Mouse (Mus musculus) limb, embryonic 10.5 days (tissue): ENCODE results near the gene Oit1. TPM values are rescaled to one million over a fixed set of nuclear protein-coding genes. Genes with fewer than 3 reads are reported as not detected.
A peak's percentile ranks its signal among the peaks of the same experiment; 100 is the strongest.

Source experiments
- DNase-seq: peaks from one replicate; pipeline ENCODE4 v3.0.0-alpha.2; 2017; ENCODE audit warnings: low spot score
- H3K27ac ChIP-seq: fragments of 300-500 bp; sonication (generic); 2 replicates; pipeline ENCODE4 v1.5.1; 2016; ENCODE audit warnings: mild to moderate bottlenecking
- H3K27me3 ChIP-seq: fragments of 300-500 bp; sonication (generic); 2 replicates; pipeline ENCODE4 v1.6.1; 2016; ENCODE audit warnings: low read depth, mild to moderate bottlenecking; ENCODE audit not compliant: poor library complexity, severe bottlenecking
- H3K36me3 ChIP-seq: fragments of 300-500 bp; sonication (generic); 2 replicates; pipeline ENCODE4 v1.6.1; 2016; ENCODE audit warnings: mild to moderate bottlenecking, moderate library complexity
- H3K4me1 ChIP-seq: fragments of 300-500 bp; sonication (generic); 2 replicates; pipeline ENCODE4 v1.6.1; 2016
- H3K4me3 ChIP-seq: fragments of 300-500 bp; sonication (generic); 2 replicates; pipeline ENCODE4 v1.5.1; 2016; ENCODE audit warnings: mild to moderate bottlenecking, moderate library complexity
- H3K9me3 ChIP-seq: fragments of 300-500 bp; sonication (generic); replicated peaks from 2 replicates; pipeline ENCODE4 v1.6.1; 2016; ENCODE audit warnings: mild to moderate bottlenecking
- WGBS: fragments of 180-500 bp; shearing (Covaris S2); methylation state at CpG from one replicate; pipeline ENCODE4 v1.1.7; 2016; 5-methylcytosine and 5-hydroxymethylcytosine counted together
- polyA plus RNA-seq: library from polyadenylated mRNA; unstranded; fragments of >200 nt; fragmentation: Nextera tagmentation; extraction: Ambion mirVana; gene quantifications from 2 replicates; pipeline ENCODE4 v1.2.1, GENCODE M21; 2016

Gene Oit1
- not detected in 2 replicates for polyA plus RNA-seq

DNA sequence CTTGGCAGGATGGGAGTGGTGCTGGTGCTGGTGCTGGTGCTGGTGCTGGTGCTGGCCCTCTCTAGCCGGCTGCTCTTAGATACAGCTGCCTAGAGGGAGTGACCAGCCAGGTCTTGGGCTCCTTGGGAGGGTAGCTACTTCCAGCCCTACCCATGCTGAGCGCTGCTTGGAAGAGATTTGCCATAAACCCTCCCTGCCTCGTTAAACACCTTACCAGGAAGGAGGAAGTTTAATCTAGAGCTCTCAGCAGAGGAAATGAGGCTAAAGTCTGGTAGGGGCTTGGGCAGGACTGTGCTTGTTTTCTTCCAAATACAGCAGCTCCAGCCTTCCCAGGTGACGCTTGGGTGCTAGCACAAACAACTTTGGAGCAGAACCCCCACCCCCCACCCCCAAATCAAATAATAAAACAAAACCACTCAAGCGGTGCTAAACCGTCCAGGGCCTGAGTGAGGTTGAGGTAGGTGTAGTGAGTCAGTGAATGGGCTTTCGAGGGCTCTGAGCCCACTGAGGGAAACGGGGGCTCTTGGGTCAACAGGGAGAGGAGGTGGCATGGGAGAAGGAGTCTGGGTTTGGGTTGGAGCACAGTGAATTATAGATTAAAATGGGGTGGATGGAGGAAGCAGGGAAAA is at the start of gene Oit1:
Gene Oit1, minus strand, starts transcription at position 70 of the 629 bp plus-strand sequence.
- WGBS: 65% methylated on average over 8 of the region's 8 CpGs

DNA sequence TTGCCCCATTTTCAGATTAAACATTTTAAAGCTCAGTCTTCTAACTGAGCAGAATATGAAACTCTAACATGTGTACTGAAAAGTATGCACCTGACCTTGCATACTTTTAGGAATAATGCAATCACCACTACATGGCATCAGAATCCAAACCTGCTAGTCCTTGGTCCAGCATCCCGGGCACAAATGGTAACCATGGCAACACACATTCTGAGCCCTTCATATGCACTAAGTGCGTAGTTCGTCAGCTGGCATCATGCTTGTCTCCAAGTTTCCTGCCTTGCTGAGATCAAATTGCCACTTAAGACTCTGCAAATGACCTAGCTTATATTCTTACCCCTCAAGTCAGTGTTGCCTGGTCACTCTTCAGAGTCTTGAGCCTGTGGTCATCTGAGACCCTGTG is 44.3 kb upstream of the Oit1 start:
- H3K4me1 ChIP-seq: peaks cover 12% of the 10 kb centered on the region
- no peak overlapping the region for H3K27ac ChIP-seq
- H3K36me3 ChIP-seq: no peaks in the 10 kb centered on the region
- 96% methylated on average over 3 of the region's 3 CpGs for WGBS
- H3K27me3 ChIP-seq: no peaks in the 10 kb centered on the region
- no peak overlapping the region for H3K4me3 ChIP-seq
- no peak for DNase-seq
- H3K9me3 ChIP-seq: no peaks in the 10 kb centered on the region

More for the DNA sequence above, at the start of gene Oit1:
- Histone ChIP-seq H3K4me1 (peaks cover 9% of the 10 kb centered on the region), H3K4me3 (no peak within 1 kb of the TSS), H3K9me3 (no peaks in the 10 kb centered on the region), H3K36me3 (no peaks in the 10 kb centered on the region), H3K27me3 (no peaks in the 10 kb centered on the region), H3K27ac (0 out of 2 replicates have a peak within 1 kb of the TSS, but pooled peaks have one; percentile 30)
- no peak for DNase-seq

DNA sequence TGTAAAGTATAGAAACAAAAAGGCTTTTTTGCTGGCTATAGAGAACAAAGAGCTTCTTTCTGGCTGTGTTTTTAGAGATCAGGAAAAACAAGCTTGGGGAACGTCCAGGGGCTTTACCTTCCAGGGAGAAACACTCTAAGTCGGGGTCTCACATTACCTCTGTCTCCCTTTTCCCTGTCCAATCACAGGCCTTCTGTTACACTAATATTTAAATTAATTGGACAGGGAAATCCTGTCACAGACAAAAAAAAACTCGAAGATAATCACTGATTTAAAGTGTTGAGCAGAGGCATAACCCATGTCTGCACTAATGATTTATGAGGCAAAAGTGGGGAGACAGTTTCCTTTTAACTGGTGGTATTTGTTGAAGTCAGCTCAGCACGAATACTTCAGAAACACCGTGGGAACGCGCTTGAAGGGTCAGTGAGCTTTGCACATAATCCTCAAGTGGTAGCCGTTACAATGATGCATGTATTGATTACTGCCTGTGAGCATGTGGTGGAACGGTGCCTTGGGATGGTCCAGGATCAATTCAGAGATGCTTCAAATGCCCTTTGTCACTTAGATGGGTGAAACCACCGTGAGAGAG is 42.7 kb upstream of the Oit1 start:
- Histone ChIP-seq H3K27ac (peak overlapping the region; percentile 42; the same call in 1 of the 2 replicates), H3K4me1 (peaks cover 12% of the 10 kb centered on the region), H3K9me3 (no peaks in the 10 kb centered on the region), H3K36me3 (no peaks in the 10 kb centered on the region), H3K27me3 (no peaks in the 10 kb centered on the region), H3K4me3 (peak overlapping the region; percentile 26; the same call in 1 of the 2 replicates)
- WGBS: 35% methylated on average over 10 of the region's 10 CpGs
- no peak for DNase-seq

DNA sequence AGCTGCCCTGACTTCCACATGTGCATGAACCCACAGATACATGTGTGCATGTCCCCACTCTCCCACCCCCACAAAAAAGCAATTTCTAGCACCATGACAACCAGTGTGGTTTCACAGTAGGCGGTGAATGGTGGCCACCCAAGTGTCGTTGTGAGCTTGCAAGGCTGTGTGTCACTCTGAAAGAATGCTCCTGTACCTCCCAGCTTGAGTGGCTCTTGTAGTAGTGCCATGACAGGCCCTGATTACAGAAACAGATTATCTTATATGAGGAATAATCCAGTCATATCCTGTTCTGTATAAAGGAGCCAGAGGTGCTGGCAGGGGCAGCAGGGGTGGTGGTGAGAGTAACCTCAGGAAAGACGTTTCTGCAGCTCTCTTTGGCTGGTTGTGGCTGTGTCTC is 40.1 kb upstream of the Oit1 start:
- peaks cover 12% of the 10 kb centered on the region for H3K4me1 ChIP-seq
- H3K27me3 ChIP-seq: no peaks in the 10 kb centered on the region
- DNase-seq: peak; percentile 22
- no peaks in the 10 kb centered on the region for H3K9me3 ChIP-seq
- no peak overlapping the region for H3K27ac ChIP-seq
- 77% methylated on average over 3 of the region's 3 CpGs for WGBS
- no peak overlapping the region for H3K4me3 ChIP-seq
- no peaks in the 10 kb centered on the region for H3K36me3 ChIP-seq

DNA sequence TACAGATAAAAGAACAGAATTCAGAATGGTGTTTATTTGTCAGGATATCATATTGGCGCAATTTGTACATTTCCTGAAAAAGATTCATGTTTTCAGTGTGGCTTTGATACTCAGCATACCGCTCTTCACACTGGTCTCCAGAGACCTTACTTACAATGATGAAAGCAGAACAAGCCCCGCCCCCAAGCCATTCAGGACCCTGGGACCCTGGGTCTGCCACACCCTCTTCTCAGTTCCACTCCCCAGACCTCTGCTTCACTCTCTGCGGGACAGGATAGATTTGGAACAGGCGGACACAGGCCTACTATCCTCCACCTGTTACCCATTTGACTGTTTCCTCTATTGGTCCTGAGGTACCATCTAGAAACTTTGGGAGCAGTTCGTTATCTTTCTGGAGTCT is 27.4 kb upstream of the Oit1 start:
- 62% methylated on average over 6 of the region's 6 CpGs for WGBS
- Histone ChIP-seq H3K9me3 (no peaks in the 10 kb centered on the region), H3K36me3 (no peaks in the 10 kb centered on the region), H3K4me1 (peaks cover 18% of the 10 kb centered on the region), H3K27ac (no peak overlapping the region), H3K4me3 (no peak overlapping the region), H3K27me3 (no peaks in the 10 kb centered on the region)
- no peak for DNase-seq

DNA sequence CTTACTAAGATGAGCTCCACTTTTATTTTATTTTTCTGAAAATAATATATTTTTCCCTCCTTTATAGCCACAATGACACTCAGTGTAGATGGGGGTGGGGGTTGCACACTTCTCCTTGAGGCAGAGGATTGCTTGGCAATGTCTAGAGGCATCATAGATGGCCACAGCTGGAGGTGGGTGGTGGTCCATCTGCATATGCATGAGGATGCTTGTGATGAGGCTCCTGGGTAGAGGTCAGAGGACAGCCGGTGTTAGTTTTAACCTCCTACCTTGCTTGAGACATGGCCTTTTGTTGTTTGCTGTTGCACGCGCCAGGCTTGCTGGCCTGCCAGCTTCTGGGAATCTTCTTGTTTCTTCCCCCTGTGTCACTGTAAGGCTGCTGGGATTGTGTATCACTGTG is 24.8 kb upstream of the Oit1 start:
- H3K4me1 ChIP-seq: peaks cover 18% of the 10 kb centered on the region
- H3K4me3 ChIP-seq: no peak overlapping the region
- WGBS: 90% methylated on average over 3 of the region's 3 CpGs
- H3K27me3 ChIP-seq: no peaks in the 10 kb centered on the region
- DNase-seq: no peak
- H3K27ac ChIP-seq: no peak overlapping the region
- H3K36me3 ChIP-seq: no peaks in the 10 kb centered on the region
- no peaks in the 10 kb centered on the region for H3K9me3 ChIP-seq

DNA sequence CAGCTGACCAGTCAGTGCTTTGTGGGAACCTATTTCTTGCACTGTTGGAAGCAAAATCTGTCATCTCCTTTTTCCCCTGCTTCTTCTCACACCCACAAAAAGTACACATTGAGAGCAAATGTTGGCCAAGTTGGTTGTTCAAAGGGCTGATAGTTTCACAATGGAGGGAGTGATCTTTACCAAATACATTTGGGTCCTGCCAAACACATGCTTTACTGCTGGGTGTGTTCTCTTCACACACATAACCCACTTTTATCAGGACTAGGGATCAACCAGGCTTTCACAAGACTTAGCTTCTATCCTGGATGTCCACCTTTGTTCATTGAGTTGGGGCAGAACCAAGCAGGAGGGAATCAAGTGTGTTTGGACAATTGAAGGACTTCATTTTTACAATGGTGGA is 20.0 kb upstream of the Oit1 start:
- no peaks in the 10 kb centered on the region for H3K27me3 ChIP-seq
- H3K4me3 ChIP-seq: no peak overlapping the region
- H3K36me3 ChIP-seq: no peaks in the 10 kb centered on the region
- no peaks in the 10 kb centered on the region for H3K4me1 ChIP-seq
- no peaks in the 10 kb centered on the region for H3K9me3 ChIP-seq
- no peak for DNase-seq
- no peak overlapping the region for H3K27ac ChIP-seq

DNA sequence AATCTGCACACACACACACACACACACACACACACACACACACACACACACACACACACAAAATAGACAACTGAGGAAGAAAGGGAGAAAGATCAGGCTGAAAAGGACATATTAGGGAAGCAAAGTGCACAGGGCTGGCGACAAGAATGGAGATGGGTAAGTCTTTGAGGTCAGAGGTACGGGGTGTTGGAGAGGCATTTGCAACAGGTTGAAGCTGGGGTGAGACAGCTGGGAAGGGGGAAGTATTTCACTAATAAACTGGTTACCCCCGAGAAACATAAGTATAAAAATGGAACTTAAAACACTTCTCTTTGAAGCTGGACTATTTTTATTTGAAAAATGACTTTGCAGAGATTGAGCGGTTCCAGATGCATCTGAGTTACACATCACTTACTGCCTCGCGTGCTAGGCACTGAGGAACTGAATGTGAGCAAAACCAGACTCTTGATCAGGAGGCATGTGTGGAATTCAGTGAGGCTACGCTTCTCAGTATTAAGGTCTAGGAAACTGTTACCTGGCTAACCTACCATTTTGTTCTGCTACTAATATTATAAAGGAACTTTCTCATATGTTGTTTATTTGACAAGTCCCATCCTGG is 17.2 kb upstream of the Oit1 start:
- Histone ChIP-seq H3K36me3 (no peaks in the 10 kb centered on the region), H3K4me3 (no peak overlapping the region), H3K4me1 (no peaks in the 10 kb centered on the region), H3K27ac (no peak overlapping the region), H3K27me3 (no peaks in the 10 kb centered on the region), H3K9me3 (no peaks in the 10 kb centered on the region)
- WGBS: 74% methylated on average over 7 of the region's 7 CpGs
- no peak for DNase-seq

DNA sequence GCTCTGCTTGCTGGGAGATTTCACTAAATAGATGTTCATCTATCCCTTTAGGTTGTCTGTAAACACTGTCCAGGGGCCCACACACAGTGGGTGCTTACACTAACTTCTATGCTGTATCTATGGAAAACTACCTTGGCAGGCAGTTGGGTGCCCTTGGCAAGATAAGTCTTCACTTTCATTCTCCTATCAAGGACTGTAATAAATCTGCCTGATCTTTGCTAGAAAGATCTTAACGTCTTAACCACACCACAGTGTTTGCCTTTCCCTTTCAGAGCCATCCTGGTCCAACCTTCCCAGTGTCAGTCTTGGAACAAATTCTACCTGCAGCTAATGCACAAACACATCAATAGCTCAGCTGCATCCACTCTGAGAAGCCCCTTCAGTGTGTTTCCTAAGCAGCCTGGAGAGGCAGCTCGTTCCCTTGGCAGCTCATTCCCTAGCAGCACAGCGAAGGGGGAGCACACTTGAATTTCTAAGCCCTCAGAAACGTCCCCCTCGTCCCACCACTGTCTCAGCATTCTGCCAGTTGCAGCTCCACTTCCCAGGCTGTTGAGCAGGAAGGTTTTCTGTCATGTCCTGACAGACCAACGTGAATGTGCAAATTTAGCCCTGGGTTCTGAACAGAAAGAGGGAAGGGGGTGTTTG is 13.7 kb upstream of the Oit1 start:
- no peaks in the 10 kb centered on the region for H3K36me3 ChIP-seq
- DNase-seq: no peak
- WGBS: 62% methylated on average over 6 of the region's 6 CpGs

DNA sequence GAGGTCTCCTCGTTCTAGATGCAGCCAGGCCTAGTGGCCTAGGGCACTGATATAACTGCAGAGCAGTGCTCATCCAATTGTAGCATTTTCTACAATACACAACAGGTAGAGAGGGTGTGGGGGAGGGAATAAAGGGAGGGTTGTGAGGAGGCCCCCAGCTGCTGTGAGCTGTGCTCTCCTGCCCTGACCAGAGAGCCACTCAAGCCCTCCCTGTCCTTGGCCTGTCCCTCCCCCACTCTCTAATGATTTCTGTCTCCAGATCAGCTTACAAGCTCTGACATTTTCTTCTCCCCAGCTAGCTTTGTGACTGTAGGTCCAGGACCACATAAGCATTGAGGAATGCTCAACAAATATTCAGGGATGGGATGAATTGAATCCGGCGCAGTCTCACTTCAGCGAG is 9.2 kb downstream of the Oit1 start:
- 74% methylated on average over 4 of the region's 4 CpGs for WGBS
- Histone ChIP-seq H3K27me3 (no peaks in the 10 kb centered on the region), H3K27ac (peak overlapping the region; percentile 46; the same call in 1 of the 2 replicates), H3K4me3 (no peak overlapping the region), H3K9me3 (no peaks in the 10 kb centered on the region), H3K36me3 (no peaks in the 10 kb centered on the region), H3K4me1 (peaks cover 35% of the 10 kb centered on the region)
- no peak for DNase-seq

More for the DNA sequence above, 13.7 kb upstream of the Oit1 start:
- Histone ChIP-seq H3K4me3 (no peak overlapping the region), H3K27ac (no peak overlapping the region), H3K9me3 (no peaks in the 10 kb centered on the region), H3K4me1 (no peaks in the 10 kb centered on the region), H3K27me3 (no peaks in the 10 kb centered on the region)

DNA sequence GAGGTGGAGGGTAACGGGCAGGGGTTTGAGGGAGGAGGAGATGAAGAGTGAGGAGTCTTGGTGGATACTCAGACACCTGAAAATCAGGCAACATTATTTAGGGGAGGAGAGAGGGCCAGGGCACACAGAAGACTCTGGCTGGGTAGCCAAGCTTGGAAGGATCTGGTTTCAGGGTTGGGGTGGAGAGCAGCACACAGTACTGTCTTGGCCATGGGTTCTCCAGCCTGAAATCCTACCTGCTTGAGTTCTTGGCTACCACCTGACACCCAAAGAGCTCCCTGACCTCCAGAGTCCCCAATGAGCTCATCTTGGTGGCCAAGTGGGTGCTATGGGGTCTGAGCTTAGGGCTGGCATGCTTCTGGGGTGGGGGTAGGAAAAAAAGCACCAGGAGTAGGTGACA is 9.7 kb downstream of the Oit1 start:
- no peak overlapping the region for H3K27ac ChIP-seq
- 83% methylated on average over 1 of the region's 1 CpGs for WGBS
- H3K27me3 ChIP-seq: no peaks in the 10 kb centered on the region
- H3K36me3 ChIP-seq: no peaks in the 10 kb centered on the region
- no peak overlapping the region for H3K4me3 ChIP-seq
- no peak for DNase-seq
- no peaks in the 10 kb centered on the region for H3K9me3 ChIP-seq
- peaks cover 35% of the 10 kb centered on the region for H3K4me1 ChIP-seq

DNA sequence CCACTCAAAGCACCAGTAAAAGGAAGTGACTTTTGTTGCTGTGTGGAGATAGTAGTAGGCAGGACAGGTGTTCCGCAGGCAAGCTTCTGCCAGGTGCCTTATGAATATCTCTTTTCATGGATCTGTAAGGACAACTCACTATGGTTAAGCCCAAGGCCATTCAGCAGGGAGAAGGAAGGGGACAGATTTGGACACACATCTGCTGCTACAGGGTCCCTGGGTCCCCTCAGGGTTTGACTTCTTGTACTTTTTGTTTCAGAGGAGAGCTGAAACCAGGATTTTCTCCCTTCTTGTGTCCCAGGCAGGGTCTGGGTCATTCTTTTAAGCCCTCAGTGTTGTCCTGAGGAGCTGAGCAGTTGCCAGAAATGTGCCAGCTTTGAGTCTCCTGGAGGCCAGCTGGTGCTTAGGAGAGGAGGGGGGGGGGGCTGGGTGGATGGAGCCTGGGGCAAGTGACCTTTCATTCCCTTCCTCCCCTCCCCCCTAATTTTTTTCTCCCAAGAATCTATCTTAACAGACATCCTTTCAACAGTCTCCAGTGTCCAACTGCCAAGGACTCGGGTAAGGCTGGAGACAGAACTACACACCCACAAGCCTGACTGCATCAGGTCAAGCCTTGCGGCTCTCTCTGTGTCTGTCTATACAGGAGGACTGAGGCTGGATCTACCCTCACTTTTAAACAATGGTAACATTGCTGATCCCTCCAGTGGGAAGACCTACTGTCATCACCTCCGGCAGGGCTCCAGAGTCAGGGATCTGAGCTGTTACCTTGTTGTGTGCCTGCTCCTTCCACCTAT is 10.6 kb downstream of the Oit1 start:
- Histone ChIP-seq H3K36me3 (no peaks in the 10 kb centered on the region), H3K4me1 (peaks cover 35% of the 10 kb centered on the region), H3K9me3 (no peaks in the 10 kb centered on the region), H3K27me3 (no peaks in the 10 kb centered on the region), H3K27ac (no peak overlapping the region; the same call in 1 of the 2 replicates), H3K4me3 (no peak overlapping the region)
- no peak for DNase-seq
- WGBS: 50% methylated on average over 4 of the region's 4 CpGs
